Mouse (Mus musculus) heart, postnatal 0 days (tissue): ENCODE results near the gene Smarca2. TPM values are rescaled to one million over a fixed set of nuclear protein-coding genes. Genes with fewer than 3 reads are reported as not detected.
"Not testable (repeated sequence)": the region's sequence is repeated elsewhere in the genome, so short reads cannot be mapped to it uniquely, and the experiment has no call there.

Source experiments
- ATAC-seq: fragments of 200-750 bp; cut with Nextera tagmentation; 2 replicates; pipeline ENCODE4 v1.8.0; 2017; ENCODE audit warnings: low read depth, moderate number of reproducible peaks, moderate library complexity; ENCODE audit not compliant: insufficient read depth
- DNase-seq: peaks from one replicate; pipeline ENCODE4 v3.0.0-alpha.2; 2016; ENCODE audit warnings: low spot score
- H3K27ac ChIP-seq: fragments of 300-500 bp; sonication (generic); 2 replicates; pipeline ENCODE4 v1.5.1; 2014; ENCODE audit warnings: low read depth, mild to moderate bottlenecking
- H3K27me3 ChIP-seq: fragments of 300-500 bp; sonication (generic); 2 replicates; pipeline ENCODE4 v1.6.1; 2014; ENCODE audit warnings: low read length, mixed read lengths; ENCODE audit not compliant: control insufficient read depth, insufficient read depth
- H3K36me3 ChIP-seq: fragments of 300-500 bp; sonication (generic); replicated peaks from 2 replicates; pipeline ENCODE4 v1.6.1; 2014; ENCODE audit warnings: low read length, mixed read lengths; ENCODE audit not compliant: control insufficient read depth, insufficient read depth
- H3K4me1 ChIP-seq: fragments of 300-500 bp; sonication (generic); 2 replicates; pipeline ENCODE4 v1.6.1; 2014; ENCODE audit warnings: antibody characterized with exemption; ENCODE audit not compliant: control insufficient read depth, insufficient read depth
- H3K4me2 ChIP-seq: fragments of 300-500 bp; sonication (generic); 2 replicates; pipeline ENCODE4 v1.6.1; 2014; ENCODE audit warnings: low read depth, mild to moderate bottlenecking, low read length, moderate library complexity
- H3K4me3 ChIP-seq: fragments of 300-500 bp; sonication (generic); 2 replicates; pipeline ENCODE4 v1.5.1; 2014; ENCODE audit warnings: low read depth, low read length
- H3K9ac ChIP-seq: fragments of 300-500 bp; sonication (generic); replicated peaks from 2 replicates; pipeline ENCODE4 v1.6.1; 2014; ENCODE audit warnings: low read depth, low read length, mixed read lengths
- H3K9me3 ChIP-seq: fragments of 300-500 bp; sonication (generic); replicated peaks from 2 replicates; pipeline ENCODE4 v1.6.1; 2016; ENCODE audit warnings: low read length; ENCODE audit not compliant: control insufficient read depth
- CTCF ChIP-seq: IDR thresholded peaks from 2 replicates; pipeline ENCODE4 v1.5.1; 2016; ENCODE audit warnings: antibody characterized with exemption, control low read depth, low read depth
- EP300 ChIP-seq: IDR thresholded peaks from 2 replicates; pipeline ENCODE4 v1.6.1; 2016; ENCODE audit warnings: antibody characterized with exemption, low read depth
- WGBS: fragments of 180-500 bp; shearing (Covaris S2); extraction: QIAGEN DNeasy Blood & Tissue Kit; methylation state at CpG from one replicate; pipeline ENCODE4 v1.1.7; 2014; 5-methylcytosine and 5-hydroxymethylcytosine counted together
- polyA plus RNA-seq: library from polyadenylated mRNA; unstranded; fragments of >200 nt; fragmentation: Nextera tagmentation; extraction: Ambion mirVana; gene quantifications from 2 replicates; pipeline ENCODE4 v1.2.1, GENCODE M21; 2015
- total RNA-seq: library from RNA; depleted of rRNA; stranded (reverse); fragments of >200 nt; gene quantifications from 2 replicates; pipeline ENCODE4 v1.2.3, GENCODE M21; 2014; ENCODE audit warnings: low replicate concordance

The Smarca2 gene
- total and polyA plus RNA-seq, 2 experiments from 2014 or later = 21.7 to 50.1 TPM

DNA sequence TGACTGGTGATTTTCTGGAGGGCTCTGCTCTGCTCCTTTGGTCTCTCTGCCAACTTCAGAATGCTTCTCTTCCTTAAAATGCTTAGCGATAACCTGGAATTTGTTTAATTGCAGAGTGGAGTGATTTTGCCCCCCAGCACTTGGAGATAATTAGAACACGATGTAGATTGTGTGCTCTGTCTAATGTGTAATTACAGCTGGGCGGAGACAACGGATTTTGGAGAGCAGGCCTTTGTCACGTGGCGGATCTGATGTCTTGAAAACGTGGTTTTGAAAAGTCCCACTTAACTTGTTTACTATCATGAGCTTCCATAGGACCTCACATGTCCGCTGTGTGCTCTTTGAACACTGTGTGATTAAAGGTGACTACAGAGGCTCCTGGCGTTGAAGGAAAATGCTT lies 125.6 kb downstream of the Smarca2 start:
- Histone ChIP-seq H3K9me3 (no peaks in the 10 kb centered on the region), H3K36me3 (no peaks in the 10 kb centered on the region), H3K4me3 (no peak overlapping the region), H3K27ac (no peak overlapping the region), H3K27me3 (no peaks in the 10 kb centered on the region), H3K9ac (no peak overlapping the region), H3K4me1 (peaks cover 14% of the 10 kb centered on the region), H3K4me2 (no peak overlapping the region)
- ATAC-seq (no peak), DNase-seq (no peak)
- WGBS = 77% methylated on average over 9 of the region's 9 CpGs
- TF ChIP-seq EP300 = no peak
- TF ChIP-seq CTCF = no peak

DNA sequence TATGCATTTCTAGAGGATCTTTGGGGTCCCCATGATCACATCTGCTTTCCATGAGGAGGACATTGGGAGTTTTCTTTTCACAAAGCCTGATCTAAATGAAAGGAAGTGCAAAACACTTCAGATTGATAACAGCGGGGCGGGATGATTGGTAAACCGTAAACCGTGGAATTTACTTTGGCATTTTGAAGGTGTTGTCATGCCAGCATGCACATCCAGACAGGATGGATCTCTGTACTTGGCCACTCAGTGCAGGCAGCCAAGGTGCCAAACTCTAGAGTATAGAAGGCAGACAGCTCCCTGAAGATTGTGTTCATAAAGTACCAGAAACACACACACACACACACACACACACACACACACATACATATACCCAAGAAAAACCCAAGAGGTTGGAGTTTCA lies 126.3 kb downstream of the Smarca2 start:
- Histone ChIP-seq H3K4me3 (no peak overlapping the region), H3K4me2 (no peak overlapping the region), H3K27ac (no peak overlapping the region), H3K9ac (no peak overlapping the region), H3K36me3 (no peaks in the 10 kb centered on the region), H3K27me3 (no peaks in the 10 kb centered on the region), H3K4me1 (peaks cover 14% of the 10 kb centered on the region), H3K9me3 (no peaks in the 10 kb centered on the region)
- no peak for TF ChIP-seq EP300
- no peak for TF ChIP-seq CTCF
- WGBS = 71% methylated on average over 4 of the region's 4 CpGs
- DNase-seq = no peak
- ATAC-seq = no peak

DNA sequence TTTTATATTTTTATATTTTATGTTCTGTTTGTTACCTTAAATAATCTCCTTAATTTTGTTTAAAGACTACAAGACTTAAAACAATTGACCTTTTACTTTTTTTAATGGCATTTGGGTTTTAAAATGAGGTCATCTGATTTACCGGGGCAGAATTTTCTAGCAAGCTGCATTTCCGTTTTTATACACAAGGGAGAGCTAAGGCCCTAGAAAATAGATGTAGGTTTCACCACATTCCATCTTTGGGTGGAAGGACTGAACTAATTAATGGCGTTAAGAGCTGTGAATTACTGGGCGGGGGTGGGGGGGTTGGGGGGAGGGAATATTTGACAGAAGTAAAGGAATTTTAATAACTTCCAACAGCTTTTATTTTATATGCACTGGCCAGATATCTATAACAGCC lies 127.0 kb downstream of the Smarca2 start:
- no peaks in the 10 kb centered on the region for H3K36me3 ChIP-seq
- DNase-seq (peak; percentile 69), ATAC-seq (no peak)
- no peaks in the 10 kb centered on the region for H3K27me3 ChIP-seq
- WGBS = 5% methylated on average over 4 of the region's 4 CpGs
- peaks cover 14% of the 10 kb centered on the region for H3K4me1 ChIP-seq
- no peaks in the 10 kb centered on the region for H3K9me3 ChIP-seq
- peak; percentile 56 for TF ChIP-seq CTCF
- TF ChIP-seq EP300 = no peak
- no peak overlapping the region for H3K4me2 ChIP-seq
- no peak overlapping the region for H3K9ac ChIP-seq
- no peak overlapping the region for H3K4me3 ChIP-seq
- H3K27ac ChIP-seq = no peak overlapping the region

DNA sequence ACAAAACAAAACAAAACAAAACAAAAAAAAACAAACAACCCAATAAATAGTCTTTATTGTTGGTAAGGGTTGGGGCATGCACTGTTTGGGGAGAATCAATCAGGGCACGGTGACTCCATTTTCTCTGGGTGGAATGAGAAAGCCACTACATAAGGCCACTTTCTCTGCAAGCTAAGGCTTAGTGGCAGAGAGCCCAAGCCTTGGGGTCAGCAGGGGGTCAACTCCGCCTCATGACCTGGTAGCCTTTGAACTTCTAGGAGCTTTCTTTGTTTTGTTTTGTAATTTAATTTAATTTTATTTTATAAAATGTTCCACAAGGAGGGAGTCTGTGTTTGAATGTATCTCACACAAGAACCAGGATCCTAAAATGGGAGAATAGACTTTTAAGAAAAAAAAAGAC lies 128.2 kb downstream of the Smarca2 start:
- DNase-seq (no peak), ATAC-seq (no peak)
- Histone ChIP-seq H3K4me1 (peaks cover 9% of the 10 kb centered on the region), H3K4me2 (no peak overlapping the region), H3K27ac (0 out of 2 replicates have a peak overlapping the region, but pooled peaks have one; percentile 18), H3K9ac (no peak overlapping the region), H3K9me3 (no peaks in the 10 kb centered on the region), H3K36me3 (no peaks in the 10 kb centered on the region), H3K4me3 (no peak overlapping the region), H3K27me3 (no peaks in the 10 kb centered on the region)
- WGBS = 71% methylated on average over 2 of the region's 2 CpGs
- TF ChIP-seq CTCF (no peak), EP300 (no peak)

DNA sequence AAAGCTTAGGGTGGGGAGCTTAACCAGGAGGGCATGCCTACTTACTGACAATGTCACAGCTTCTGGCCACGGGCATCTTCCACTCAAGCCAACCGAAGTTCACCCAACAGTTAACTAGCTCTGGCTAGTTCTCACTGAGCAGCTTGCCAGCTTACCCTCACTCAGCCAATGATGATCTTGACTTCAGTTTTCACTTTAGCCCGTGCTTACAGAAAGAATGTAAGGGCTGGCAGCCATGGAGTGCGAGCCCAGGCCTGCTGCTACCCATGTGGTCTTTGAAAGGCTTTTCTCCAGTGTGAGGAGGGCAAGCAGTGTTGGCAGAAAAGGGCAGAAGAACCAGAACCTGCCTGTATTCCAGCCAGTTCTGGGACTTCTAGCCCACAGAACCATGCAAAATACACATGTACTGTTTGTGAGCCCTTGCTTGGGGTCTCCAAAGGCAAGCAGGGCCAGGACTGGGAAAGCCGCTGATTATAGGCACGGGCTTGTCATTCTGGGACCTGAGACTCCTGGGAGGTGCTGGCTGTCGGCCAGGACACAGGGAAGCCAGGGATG lies 128.8 kb downstream of the Smarca2 start:
- H3K9ac ChIP-seq = no peak overlapping the region
- 40% methylated on average over 7 of the region's 7 CpGs for WGBS
- no peaks in the 10 kb centered on the region for H3K27me3 ChIP-seq
- H3K4me1 ChIP-seq = peaks cover 8% of the 10 kb centered on the region
- H3K4me2 ChIP-seq = no peak overlapping the region
- no peak overlapping the region for H3K4me3 ChIP-seq
- no peaks in the 10 kb centered on the region for H3K36me3 ChIP-seq
- ATAC-seq (peak; percentile 30; the same call in 1 of the 2 replicates), DNase-seq (no peak)
- no peak for TF ChIP-seq CTCF
- no peak for TF ChIP-seq EP300
- no peaks in the 10 kb centered on the region for H3K9me3 ChIP-seq
- peak overlapping the region; percentile 18; the same call in 1 of the 2 replicates for H3K27ac ChIP-seq

DNA sequence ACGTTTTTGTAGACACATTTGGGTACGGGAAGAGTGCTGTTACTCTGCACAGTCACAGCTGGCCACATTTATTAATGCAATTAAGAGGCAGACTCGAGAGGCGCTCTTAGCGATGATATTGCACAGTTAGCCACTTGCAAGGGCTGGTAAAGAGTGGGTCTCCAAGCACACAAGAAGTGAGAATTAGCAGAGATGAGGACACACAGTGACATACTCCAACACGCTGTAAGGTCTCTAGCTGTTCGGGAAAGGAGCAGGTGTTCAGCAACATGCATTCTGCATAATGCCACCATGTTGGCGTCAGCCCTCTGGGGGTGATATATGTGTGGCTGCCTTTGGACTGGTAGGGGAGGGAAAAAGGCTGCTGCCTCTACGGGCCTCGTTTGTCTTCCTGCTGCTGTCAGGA lies 129.9 kb downstream of the Smarca2 start:
- Histone ChIP-seq H3K4me3 (no peak overlapping the region), H3K9me3 (no peaks in the 10 kb centered on the region), H3K27ac (no peak overlapping the region), H3K4me1 (peaks cover 8% of the 10 kb centered on the region), H3K36me3 (no peaks in the 10 kb centered on the region), H3K27me3 (no peaks in the 10 kb centered on the region), H3K9ac (no peak overlapping the region), H3K4me2 (no peak overlapping the region)
- no peak for TF ChIP-seq EP300
- TF ChIP-seq CTCF = no peak
- 87% methylated on average over 10 of the region's 10 CpGs for WGBS
- DNase-seq (no peak), ATAC-seq (no peak)

DNA sequence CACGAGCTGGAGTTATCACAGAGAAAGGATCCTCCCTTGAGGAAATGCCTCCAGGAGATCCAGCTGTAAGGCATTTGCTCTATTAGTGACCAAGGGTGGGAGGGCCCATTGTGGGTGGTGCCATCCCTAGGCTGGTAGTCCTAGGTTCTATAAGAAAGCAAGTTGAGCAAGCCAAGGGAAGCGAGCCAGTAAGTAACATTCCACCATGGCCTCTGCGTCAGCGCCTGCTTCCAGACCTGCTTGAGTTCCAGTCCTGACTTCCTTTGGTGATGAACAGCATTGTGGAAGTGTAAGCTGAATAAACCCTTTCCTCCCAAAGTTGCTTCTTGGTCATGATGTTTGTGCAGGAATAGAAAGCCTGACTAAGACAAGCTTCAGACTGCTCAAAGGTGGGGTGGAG lies 140.2 kb downstream of the Smarca2 start:
- not testable (repeated sequence) for H3K27ac ChIP-seq, H3K4me2 ChIP-seq, DNase-seq, H3K4me3 ChIP-seq, H3K9ac ChIP-seq, H3K9me3 ChIP-seq, H3K4me1 ChIP-seq, H3K27me3 ChIP-seq, ATAC-seq, H3K36me3 ChIP-seq
- 80% methylated on average over 4 of the region's 4 CpGs for WGBS
